Mouse (Mus musculus) MEL (cell line): ENCODE results near the gene Tor4a. TPM values are rescaled to one million over a fixed set of nuclear protein-coding genes. Genes with fewer than 3 reads are reported as not detected.

Experiments used
- DNase-seq: peaks from one replicate; pipeline ENCODE4 v3.0.0; 2011; ENCODE audit warnings: low read depth, low spot score
- H3K27ac ChIP-seq: 2 replicates; pipeline ENCODE4 v1.5.1; 2012; ENCODE audit warnings: low read depth, mild to moderate bottlenecking, control low read depth, low read length, moderate library complexity; ENCODE audit not compliant: control insufficient read depth
- H3K27me3 ChIP-seq, 2 experiments: fragments of 150-350 bp in 1 of 2; sonication (generic) in 1 of 2; 2 replicates each; pipeline ENCODE4 v1.6.1; 2012; ENCODE audit warnings: low read length in 2 of 2, mild to moderate bottlenecking in 2 of 2, improper control_type of control experiment in 1 of 2, moderate library complexity in 1 of 2; ENCODE audit not compliant: insufficient read depth in 2 of 2, control insufficient read depth in 1 of 2
- H3K36me3 ChIP-seq, 2 experiments: 2 replicates each; pipeline ENCODE4 v1.6.1; 2012 to 2014; ENCODE audit warnings: low read length in 2 of 2, improper control_type of control experiment in 1 of 2, inconsistent platforms in 1 of 2, mild to moderate bottlenecking in 1 of 2; ENCODE audit not compliant: insufficient read depth in 2 of 2, control insufficient read depth in 1 of 2
- H3K4me1 ChIP-seq, 2 experiments: fragments of 150-350 bp in 1 of 2; sonication (generic) in 1 of 2; 2 replicates each; pipeline ENCODE4 v1.6.1; 2012; ENCODE audit warnings: low read length in 2 of 2, improper control_type of control experiment in 1 of 2, mild to moderate bottlenecking in 1 of 2; ENCODE audit not compliant: insufficient read depth in 2 of 2, control insufficient read depth in 1 of 2
- H3K4me3 ChIP-seq, 2 experiments: fragments of 150-350 bp in 1 of 2; sonication (generic) in 1 of 2; 2 replicates each; pipeline ENCODE4 v1.5.1; 2012; ENCODE audit warnings: low read depth in 2 of 2, low read length in 2 of 2, mild to moderate bottlenecking in 2 of 2, moderate library complexity in 2 of 2, control low read depth in 1 of 2, improper control_type of control experiment in 1 of 2; ENCODE audit not compliant: control insufficient read depth in 1 of 2, insufficient read depth in 1 of 2
- H3K79me2 ChIP-seq: 2 replicates; pipeline ENCODE4 v1.6.1; 2012; ENCODE audit warnings: mild to moderate bottlenecking, low read length, moderate library complexity; ENCODE audit not compliant: control insufficient read depth, poor library complexity, insufficient read depth
- H3K9ac ChIP-seq: 2 replicates; pipeline ENCODE4 v1.6.1; 2012; ENCODE audit warnings: low read depth, mild to moderate bottlenecking, control low read depth, low read length, moderate library complexity; ENCODE audit not compliant: control insufficient read depth, poor library complexity, severe bottlenecking
- H3K9me3 ChIP-seq: fragments of 150-350 bp; sonication (generic); replicated peaks from 2 replicates; pipeline ENCODE4 v1.6.1; 2012; ENCODE audit warnings: mild to moderate bottlenecking, low read length, improper control_type of control experiment, moderate library complexity; ENCODE audit not compliant: insufficient read depth
- BHLHE40 ChIP-seq: IDR thresholded peaks from 2 replicates; pipeline ENCODE4 v1.6.1; 2012; ENCODE audit warnings: low read depth, mild to moderate bottlenecking, inconsistent platforms, low read length, improper control_type of control experiment, borderline replicate concordance
- EP300 ChIP-seq, 2 experiments: IDR thresholded peaks; 2 replicates each; pipeline ENCODE4 v1.6.1; 2011; ENCODE audit warnings: improper control_type of control experiment in 2 of 2, low read length in 2 of 2, low read depth in 1 of 2, mild to moderate bottlenecking in 1 of 2
- GATA1 ChIP-seq: IDR thresholded peaks from 2 replicates; pipeline ENCODE4 v1.6.1; 2011; ENCODE audit warnings: low read depth, low read length, improper control_type of control experiment
- MAFK ChIP-seq: IDR thresholded peaks from 2 replicates; pipeline ENCODE4 v1.6.1; 2011; ENCODE audit warnings: low read depth, mild to moderate bottlenecking, low read length, improper control_type of control experiment, borderline replicate concordance
- MAX ChIP-seq: IDR thresholded peaks from 2 replicates; pipeline ENCODE4 v1.6.1; 2011; ENCODE audit warnings: low read length, improper control_type of control experiment
- MXI1 ChIP-seq: IDR thresholded peaks from 2 replicates; pipeline ENCODE4 v1.6.1; 2011; ENCODE audit warnings: mild to moderate bottlenecking, low read depth, low read length, improper control_type of control experiment
- MYB ChIP-seq: IDR thresholded peaks from 2 replicates; pipeline ENCODE4 v1.6.1; 2011; ENCODE audit warnings: mild to moderate bottlenecking, low read depth, low read length, improper control_type of control experiment
- MYC ChIP-seq: IDR thresholded peaks from 2 replicates; pipeline ENCODE4 v1.6.1; 2011; ENCODE audit warnings: low read depth, mild to moderate bottlenecking, low read length, improper control_type of control experiment, moderate library complexity
- POLR2A ChIP-seq, 2 experiments: IDR thresholded peaks; 2 replicates each; pipeline ENCODE4 v1.6.1; 2011 to 2012; ENCODE audit warnings: low read length in 2 of 2, mild to moderate bottlenecking in 2 of 2, control low read depth in 1 of 2, improper control_type of control experiment in 1 of 2, low read depth in 1 of 2, moderate library complexity in 1 of 2; ENCODE audit not compliant: control insufficient read depth in 1 of 2, insufficient read depth in 1 of 2, poor library complexity in 1 of 2
- POLR2AphosphoS2 ChIP-seq: IDR thresholded peaks from 2 replicates; pipeline ENCODE4 v1.6.1; 2011; ENCODE audit warnings: low read length, improper control_type of control experiment
- POLR2AphosphoS5 ChIP-seq: IDR thresholded peaks from 2 replicates; pipeline ENCODE4 v1.6.1; 2012; ENCODE audit warnings: low read depth, borderline replicate concordance, mild to moderate bottlenecking, inconsistent platforms, low read length, moderate library complexity, mixed read lengths
- RAD21 ChIP-seq: IDR thresholded peaks from 2 replicates; pipeline ENCODE4 v1.6.1; 2011; ENCODE audit warnings: mild to moderate bottlenecking, low read depth, low read length, improper control_type of control experiment
- SIN3A ChIP-seq: IDR thresholded peaks from 2 replicates; pipeline ENCODE4 v1.6.1; 2012; ENCODE audit warnings: low read length, improper control_type of control experiment, inconsistent platforms
- TAL1 ChIP-seq: IDR thresholded peaks from 2 replicates; pipeline ENCODE4 v1.6.1; 2012; ENCODE audit warnings: mild to moderate bottlenecking, inconsistent platforms, low read length, moderate library complexity, mixed read lengths
- TBP ChIP-seq: IDR thresholded peaks from 2 replicates; pipeline ENCODE4 v1.8.0; 2011; ENCODE audit warnings: low read depth, low read length, improper control_type of control experiment
- UBTF ChIP-seq: IDR thresholded peaks from 2 replicates; pipeline ENCODE4 v1.6.1; 2012; ENCODE audit warnings: low read depth, mild to moderate bottlenecking, inconsistent platforms, low read length, improper control_type of control experiment, moderate library complexity, borderline replicate concordance; ENCODE audit not compliant: insufficient read depth
- USF2 ChIP-seq, 2 experiments: IDR thresholded peaks; 2 replicates each; pipeline ENCODE4 v1.6.1; 2011 to 2012; ENCODE audit warnings: improper control_type of control experiment in 2 of 2, low read length in 2 of 2, borderline replicate concordance in 1 of 2, inconsistent platforms in 1 of 2, low read depth in 1 of 2, mild to moderate bottlenecking in 1 of 2; ENCODE audit not compliant: insufficient read depth in 1 of 2
- ZC3H11A ChIP-seq: IDR thresholded peaks from 2 replicates; pipeline ENCODE4 v1.6.1; 2012; ENCODE audit warnings: low read depth, mild to moderate bottlenecking, inconsistent platforms, low read length, improper control_type of control experiment
- ZMIZ1 ChIP-seq: IDR thresholded peaks from 2 replicates; pipeline ENCODE4 v1.6.1; 2012; ENCODE audit warnings: low read depth, mild to moderate bottlenecking, inconsistent platforms, low read length, improper control_type of control experiment, moderate library complexity
- polyA plus RNA-seq, 2 experiments: library from polyadenylated mRNA; stranded (reverse) in 1 of 2; unstranded in 1 of 2; fragments of >175 nt in 1 of 2; fragments of >200 nt in 1 of 2; gene quantifications; 2 replicates each; pipeline versions ENCODE4 v1.2.1 to v1.2.4; 2012; ENCODE audit warnings: low replicate concordance in 2 of 2, low read depth in 1 of 2; ENCODE audit not compliant: insufficient read length in 2 of 2, insufficient read depth in 1 of 2, missing spikeins in 1 of 2
- total RNA-seq: library from RNA; depleted of rRNA; stranded (reverse); fragments of 300-350 nt; gene quantifications from 2 replicates; pipeline ENCODE4 v1.2.3, GENCODE M21; 2012

The Tor4a gene
- total and polyA plus RNA-seq, 3 experiments = 9.1 to 13.7 TPM; not detected in 1

- 0 out of 2 replicates have a peak, but pooled peaks have one; percentile 15 for TF ChIP-seq BHLHE40
Measured at GRCm38 (mm10) chr2:25180478-25180903, 16.2 kb downstream of the Tor4a start, which contains the start of gene Nrarp (continued).

DNA sequence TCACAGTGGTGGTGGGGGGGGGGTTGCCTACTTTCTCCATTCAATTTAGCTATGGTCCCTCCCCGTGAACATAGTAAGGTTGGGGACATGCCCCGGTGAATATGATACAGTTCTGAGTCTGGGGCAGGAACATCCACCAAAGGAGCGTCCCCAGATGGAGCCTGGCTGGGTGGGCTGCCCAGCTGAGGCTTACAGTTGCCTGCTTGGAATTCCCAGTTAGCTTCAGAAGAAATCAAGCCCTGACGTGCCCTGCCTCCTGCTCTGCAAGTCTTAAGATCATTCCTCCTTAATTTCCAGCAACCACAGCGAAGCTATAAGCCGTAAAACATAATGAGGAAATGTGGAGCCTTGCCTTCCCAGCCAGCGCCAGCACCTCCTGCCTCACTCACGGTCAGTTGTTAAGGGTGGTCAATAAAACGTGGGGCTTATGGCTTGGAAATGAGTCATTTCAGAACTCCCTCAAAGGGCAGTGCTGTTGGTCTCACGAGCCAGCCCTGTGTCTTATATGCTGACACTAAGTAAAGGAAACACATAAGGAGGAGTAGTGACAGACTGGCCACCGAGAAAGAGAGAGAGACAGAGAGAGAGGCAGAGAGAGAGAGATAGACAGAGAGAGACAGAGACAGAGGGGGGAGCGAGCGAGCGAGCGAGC is 17.0 kb downstream of the Tor4a start:
- Histone ChIP-seq H3K9ac (peak overlapping the region; percentile 68), H3K9me3 (no peaks in the 10 kb centered on the region), H3K4me1 (peaks cover 7 to 16% of the 10 kb centered on the region in 2 experiments), H3K4me3 (peak overlapping the region; percentile 59 to 62; a peak in 3 of 4 replicates), H3K27me3 (no peaks in the 10 kb centered on the region), H3K36me3 (peaks cover 0 to 14% of the 10 kb centered on the region in 2 experiments; a peak in 2 of 4 replicates), H3K27ac (no peak overlapping the region), H3K79me2 (peaks cover 8% of the 10 kb centered on the region)
- no peak for DNase-seq
- TF ChIP-seq MYC (no peak), EP300 (IDR thresholded peaks at IDR 0.05; ENCODE audit: low read depth in 1 of 2, low read length in 2 of 2) (no peak), TAL1 (no peak), MAFK (no peak), SIN3A (no peak), MYB (no peak), UBTF (no peak), POLR2AphosphoS5 (no peak), TBP (no peak), RAD21 (no peak), MXI1 (no peak), USF2 (IDR thresholded peaks at IDR 0.05; ENCODE audit: borderline replicate concordance in 1 of 2, insufficient read depth in 1 of 2, low read depth in 1 of 2, low read length in 2 of 2) (no peak), GATA1 (no peak), POLR2AphosphoS2 (no peak), POLR2A (IDR thresholded peaks at IDR 0.05; ENCODE audit: control insufficient read depth in 1 of 2, insufficient read depth in 1 of 2, low read depth in 1 of 2, low read length in 2 of 2, poor library complexity in 1 of 2) (no peak), ZMIZ1 (no peak), MAX (no peak), ZC3H11A (no peak)
